Mouse (Mus musculus): Measurements from ENCODE around the gene Acta1.

- TF ChIP-seq EP300 (IDR thresholded peaks at IDR 0.05; ENCODE audit: low read depth), result no peak
- TF ChIP-seq CTCF (IDR thresholded peaks at IDR 0.05; ENCODE audit: low read depth), result no peak
Measured at GRCm38 (mm10) chr8:123884721-123885565, 9.6 kb downstream of the Acta1 start.

Data from heart, postnatal 0 days (tissue).